Mouse (Mus musculus) kidney, postnatal 4 days (tissue): ENCODE measurements around the gene Fto.

Experiments used
- DNase-seq, 2 experiments: peaks; one replicate each; pipeline ENCODE4 v3.0.0; 2021; ENCODE audit warnings: mixed read lengths in 2 of 2

Fto gene

DNA sequence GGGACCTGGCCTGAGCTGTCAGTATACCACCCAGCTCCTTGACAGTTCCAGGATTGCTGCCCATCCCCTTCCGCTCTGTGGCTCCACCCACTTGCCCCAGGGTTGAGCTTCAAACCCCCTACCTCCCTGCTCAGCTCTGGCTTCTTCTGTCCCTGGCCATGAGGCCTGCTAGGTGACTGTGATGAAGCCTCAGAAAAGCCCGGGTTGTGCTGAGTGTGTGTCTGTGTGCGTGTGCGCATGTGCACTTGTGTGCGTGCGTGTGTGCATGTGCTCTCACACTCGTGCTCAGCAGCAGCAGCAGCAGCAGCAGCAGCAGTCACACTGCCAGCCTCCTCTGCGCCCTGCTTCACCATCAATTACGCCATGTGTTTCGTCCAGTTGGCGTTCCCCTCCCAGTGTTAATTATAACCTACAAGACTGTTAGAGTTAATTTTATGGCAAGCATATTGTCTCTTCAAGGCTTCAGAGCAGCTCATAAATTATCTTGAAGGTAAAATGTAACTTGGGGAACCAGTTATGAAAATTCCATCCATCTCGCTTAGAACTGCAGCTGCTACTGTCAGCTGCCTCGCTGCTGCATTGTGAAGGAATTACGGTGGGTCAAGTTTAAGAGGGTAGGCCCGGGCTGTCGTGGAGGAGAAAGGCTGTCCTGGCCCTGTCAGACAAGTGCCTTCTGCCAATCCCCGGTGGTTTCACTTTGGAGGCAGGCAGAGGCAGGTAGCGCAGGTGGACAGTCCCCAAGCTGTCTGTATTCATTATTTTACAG is 219.5 kb downstream of the Fto start:
- DNase-seq = no peak

DNA sequence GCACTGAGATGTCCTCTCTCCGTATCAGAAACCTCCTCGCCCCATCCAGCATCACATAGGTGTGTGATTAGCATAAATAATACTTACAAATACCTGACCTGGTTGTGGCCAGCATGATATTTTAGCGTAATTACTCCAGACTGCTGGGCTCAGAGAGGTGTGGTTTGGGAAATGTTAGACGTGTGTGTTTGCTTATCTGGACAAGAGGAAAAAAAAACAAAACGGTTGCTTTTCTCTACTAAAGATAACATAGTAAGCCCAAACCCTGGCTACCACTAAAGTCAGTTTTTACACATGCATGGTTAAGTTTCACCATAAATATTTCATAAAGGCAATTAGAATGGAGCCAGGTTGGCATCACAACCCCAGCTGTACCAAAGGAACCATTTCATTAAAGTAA is 221.4 kb downstream of the Fto start:
- DNase-seq = no peak

DNA sequence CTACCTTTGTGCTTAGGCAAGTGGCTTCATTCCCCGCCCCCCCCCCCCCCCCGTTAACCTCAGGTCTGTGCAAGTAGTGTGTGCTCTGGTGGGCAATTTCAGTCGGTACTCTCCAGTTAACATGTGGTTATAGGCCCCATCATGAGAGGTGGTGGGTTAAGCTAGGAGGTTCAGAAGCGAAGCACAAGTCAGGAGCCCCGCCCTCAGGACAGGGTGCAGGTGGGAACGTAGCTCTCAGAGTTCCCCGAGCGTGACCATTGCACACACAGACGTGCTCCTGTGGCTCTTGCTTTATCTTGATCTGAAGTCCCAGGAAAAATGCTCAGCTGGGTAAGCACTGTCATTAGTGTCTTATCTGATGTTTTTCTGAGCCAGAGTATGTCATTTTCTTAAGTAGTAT is 224.8 kb downstream of the Fto start:
- DNase-seq = no peak

DNA sequence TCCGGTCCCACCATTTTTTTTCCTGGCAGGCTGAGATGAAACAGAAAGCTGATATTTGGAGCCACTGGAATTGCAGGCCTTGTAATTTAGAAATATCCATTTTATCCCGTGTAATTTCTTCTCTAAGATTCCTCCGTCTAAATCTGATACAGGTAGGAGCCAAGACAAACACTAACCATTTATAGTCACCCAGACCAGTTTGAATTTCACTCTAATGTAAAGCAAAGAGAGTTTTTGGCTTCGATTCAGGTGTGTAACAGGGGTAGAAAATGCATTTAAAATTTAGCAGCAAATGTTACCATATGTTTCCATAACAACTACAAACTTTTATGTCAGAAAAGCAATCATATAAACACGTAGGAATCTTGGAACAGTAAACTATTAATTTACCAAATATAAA is 225.6 kb downstream of the Fto start:
- DNase-seq = no peak

DNA sequence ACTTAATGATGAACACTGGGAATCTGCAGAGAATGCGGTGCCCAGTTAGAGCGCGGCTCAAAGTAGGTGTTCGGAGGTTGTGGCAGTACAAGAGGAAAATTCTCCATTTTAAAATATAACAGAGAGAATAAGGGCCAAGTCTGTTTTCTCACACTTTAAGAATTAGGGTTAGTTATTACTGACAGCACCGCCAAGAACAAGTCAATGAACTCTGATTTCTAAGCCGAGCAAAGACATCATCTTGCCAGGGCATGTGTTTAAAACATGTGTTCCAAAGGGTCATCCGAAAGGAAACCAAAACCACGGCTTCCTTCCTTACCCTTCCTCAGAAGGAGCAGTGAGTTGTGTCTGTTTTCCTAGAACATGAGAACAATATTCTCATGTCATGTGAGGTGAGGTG is 226.3 kb downstream of the Fto start:
- no peak for DNase-seq

DNA sequence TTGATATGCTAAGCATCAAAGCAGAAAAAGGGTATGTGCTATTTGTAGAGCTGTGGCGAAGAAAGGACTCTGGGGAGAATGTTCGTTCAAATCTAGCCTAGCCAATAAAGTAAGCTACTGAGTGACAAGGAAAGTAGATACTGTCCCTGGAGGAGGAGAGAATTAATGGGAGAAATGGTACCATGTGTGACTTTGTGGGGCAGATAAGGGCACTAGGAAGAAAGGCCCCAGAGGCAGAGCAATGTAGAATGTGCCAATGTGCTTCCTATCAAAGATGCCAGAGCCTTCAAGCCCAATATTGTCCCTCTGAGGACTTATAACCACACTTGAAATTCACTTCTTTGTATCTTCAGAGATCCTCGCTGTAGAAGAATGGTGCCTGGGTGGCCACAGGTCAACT is 227.9 kb downstream of the Fto start:
- DNase-seq = no peak

DNA sequence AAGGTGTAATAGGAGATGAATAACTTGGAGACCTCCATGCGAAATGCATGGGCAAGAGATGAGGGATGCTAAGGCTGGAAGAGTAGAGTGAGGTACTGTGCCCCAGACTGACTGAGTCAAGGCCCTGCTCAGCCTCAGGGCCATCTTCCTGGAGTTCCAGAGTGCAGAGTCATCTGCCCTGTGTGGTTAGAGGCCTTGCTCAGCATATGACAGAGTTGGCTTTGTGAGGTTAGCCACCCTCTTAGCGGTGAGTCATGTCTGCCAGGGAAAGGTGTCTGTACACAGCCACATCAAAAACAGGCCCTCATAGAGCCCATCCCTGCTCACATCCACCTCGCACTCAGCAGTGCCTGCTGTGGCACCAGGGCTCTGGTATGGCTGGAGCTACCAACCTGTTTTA is 232.2 kb downstream of the Fto start:
- DNase-seq = no peak

DNA sequence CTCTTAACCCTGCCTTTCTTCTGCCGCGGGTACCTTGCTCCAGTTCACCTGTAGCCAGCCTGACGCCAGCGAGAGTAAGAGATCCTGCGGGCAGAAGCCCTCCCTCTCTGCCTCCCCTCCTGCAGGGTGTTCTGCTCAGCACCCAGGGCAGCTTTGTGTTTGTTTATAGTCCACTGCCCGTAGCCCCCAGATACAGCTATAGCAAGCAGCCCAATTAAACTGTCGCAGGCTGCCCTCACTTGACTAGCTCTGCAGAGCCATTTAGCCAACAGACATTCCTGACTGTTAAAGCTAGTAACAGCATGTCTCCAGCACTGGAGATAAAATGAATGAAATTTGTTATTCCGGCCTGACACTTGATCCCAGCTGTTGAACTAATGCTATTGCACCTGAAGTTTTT is 233.3 kb downstream of the Fto start:
- no peak for DNase-seq

DNA sequence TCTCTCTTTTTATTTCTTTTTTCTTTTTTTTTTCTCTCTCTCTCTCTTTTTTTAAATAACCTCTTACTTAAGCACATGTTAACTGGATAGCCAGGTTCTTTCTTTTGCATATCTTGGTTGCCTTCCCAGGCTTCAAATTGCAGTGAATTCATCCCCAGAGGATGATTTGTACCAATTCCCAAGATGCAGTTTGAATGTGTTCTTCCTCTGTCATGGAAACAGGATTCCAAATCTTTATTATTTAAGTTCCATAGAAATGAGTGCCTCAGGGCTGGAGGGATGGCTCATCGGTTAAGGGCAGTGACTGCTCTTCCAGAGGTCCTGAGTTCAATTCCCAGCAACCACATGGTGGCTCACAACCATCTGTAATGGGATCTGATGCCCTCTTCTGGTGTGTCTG is 236.8 kb downstream of the Fto start:
- no peak for DNase-seq

DNA sequence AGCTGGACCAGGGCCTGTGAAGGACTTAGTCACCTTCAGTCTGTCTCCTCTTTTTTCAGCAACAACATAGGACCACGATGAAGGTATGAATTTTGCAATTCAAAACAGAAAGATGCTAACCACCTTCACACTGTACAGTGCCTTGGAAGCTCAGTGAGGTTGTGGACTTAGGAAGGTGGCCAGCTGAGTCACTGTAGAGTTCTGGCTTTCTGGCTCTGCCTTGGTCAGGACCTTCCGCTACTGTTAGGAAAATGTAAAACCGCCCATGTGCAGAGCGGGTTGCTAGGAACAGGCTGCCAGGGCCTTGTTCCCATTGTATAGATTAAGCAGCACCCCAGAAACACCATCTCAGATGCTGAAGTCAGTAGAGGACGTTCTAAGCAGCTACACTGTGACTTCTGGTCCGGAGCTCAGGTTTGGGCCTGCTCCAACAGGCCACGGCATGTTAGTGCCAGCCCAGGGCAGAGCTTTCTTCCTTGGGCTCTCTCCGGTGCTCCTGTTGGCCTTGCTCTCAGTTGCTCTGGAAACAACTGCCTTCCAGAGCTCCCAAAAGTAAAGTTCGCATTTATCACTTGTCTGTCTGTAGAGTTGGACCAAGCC is 237.9 kb downstream of the Fto start:
- no peak for DNase-seq

DNA sequence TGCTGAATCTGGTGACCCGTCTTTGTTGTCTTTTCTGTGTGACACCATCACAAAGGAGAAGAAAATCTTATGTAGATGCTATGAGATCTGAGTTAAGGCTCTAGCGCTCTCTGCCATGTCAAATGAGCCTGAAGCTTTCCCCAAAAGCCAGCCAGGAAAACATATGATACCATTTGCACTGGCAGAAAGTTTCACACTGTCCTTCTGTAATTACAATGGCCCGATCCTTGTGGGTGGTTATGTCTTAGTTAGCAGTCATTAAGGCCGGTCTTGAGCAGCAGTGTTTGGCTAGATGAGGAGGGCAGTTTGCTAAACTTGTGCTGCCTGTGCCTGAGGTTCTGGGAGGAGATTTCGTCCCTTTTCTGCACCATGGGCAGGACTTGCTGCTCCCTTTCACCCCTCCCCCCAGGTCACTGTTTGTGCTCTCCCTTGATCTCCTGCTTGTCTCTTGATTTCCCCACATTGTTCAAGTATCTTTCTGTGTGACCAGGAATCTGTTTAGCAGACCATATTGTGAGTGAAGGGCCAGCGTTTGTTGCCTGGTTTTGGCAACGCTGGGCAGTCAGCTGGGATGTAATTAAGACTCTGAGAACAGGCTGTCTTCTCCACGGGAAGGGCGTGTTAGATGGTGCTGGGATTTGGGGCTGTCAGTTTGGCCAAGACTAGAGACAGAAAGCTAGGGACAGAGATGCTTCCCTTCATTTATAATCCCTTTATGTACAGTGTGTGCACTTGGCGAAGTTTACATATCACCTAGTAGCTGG is 238.6 kb downstream of the Fto start:
- no peak for DNase-seq

DNA sequence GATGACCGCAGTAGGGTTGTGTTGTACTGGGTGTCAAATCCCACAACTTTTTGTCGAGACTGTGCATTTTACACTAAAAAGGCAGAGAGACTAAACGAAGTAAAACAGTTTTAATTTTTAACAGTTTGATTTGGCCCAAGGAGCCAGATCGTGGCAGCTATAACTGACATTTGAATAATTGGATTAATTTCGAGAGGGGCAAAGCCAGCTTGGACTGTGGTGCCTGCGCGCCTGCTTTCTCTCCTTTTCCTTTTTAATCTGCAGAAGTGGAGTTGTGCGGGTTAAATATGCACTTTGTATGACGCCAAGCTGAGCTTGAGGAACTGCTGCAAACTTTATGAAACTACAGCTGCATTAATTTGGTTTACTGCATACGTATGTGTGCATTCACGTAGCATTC is 239.3 kb downstream of the Fto start:
- no peak for DNase-seq

DNA sequence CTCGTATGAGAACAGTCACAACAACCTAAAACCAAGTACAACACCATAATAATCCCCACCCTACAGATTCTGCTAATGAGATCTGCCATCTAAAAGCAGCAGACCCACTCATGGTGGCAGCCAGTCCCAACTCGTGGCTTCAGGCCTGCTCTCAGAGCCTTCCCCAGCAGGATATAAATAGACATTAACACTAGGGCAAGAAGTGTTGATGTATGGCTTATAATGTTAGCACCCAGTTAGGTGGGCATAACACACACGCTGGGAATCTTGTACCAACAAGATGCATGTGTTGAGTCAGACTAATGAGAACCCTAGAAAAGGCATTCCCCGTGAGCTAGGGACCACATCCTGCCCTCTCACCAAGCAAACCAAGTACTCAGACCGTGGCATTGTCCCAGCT is 240.1 kb downstream of the Fto start:
- DNase-seq = no peak

DNA sequence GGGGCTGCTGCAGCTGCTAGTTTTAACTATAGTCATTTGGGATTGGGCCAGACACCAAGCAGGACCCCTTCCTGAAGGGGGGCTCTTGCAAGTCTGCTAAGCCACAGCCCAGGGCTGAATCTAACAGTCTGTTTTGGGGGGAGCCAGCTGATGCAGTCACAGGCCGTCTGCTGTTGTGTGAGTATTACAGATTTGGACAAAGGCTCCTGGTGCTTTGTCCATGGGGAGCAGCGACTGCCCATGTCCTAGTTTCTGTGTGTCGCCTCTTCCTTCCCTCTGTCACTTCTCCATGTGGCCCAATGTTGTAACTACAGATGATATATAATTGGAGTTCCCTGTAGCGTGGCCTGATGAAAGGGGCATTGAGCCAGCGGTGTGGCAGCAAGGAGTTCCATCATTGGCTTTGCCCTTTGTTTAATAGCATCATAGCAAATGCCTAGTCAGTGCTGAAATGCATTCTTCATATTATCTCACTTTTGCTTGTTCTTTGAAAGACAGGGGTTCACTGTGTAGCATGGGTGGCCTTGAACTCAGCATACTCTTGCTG is 243.8 kb downstream of the Fto start:
- DNase-seq = no peak

DNA sequence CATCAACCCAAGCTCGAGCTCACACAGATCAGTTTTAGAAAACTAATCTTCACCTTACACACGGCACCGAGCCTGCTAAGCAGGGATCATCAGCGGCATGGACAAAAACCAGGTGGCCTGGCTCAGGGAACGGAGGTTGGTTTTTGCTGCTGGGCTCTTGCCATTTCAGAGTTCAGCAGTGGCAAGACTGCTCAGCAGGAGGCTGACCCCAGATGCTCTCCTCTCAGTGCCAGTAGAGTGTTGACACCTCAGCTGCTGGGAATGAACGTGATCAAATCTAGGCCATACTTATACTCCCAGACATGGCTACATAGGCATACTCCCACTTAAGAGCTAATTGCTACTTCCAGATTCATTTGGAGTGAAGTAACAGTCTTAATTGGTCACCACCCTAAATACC is 245.1 kb downstream of the Fto start:
- no peak for DNase-seq

DNA sequence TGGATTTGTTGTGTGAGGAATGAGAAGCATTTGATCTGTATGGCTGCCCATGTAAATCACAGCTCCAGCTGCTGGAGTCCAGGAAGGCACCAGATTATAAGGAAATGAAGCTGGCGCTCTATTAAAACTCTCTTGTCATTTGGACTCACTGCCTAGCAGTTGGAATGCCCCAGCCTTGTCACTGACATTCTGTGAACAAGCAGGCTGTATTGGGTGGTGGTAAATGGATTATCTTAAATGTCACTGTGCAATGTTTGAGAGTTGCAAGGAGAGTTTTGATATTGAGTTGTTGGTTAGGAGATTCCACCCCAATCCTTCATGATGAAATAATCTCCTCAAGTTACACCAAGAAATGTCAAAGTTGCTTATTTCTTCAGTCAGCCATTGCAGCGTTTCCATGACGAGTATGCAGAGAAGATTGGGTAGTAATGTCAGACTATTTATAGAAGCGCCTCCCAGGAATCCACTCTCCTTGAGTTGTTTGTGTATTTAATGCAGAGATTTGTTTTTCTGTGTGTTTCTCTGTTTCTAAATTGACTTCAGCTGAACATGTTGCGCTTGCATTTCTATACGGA is 246.8 kb downstream of the Fto start:
- DNase-seq = no peak

DNA sequence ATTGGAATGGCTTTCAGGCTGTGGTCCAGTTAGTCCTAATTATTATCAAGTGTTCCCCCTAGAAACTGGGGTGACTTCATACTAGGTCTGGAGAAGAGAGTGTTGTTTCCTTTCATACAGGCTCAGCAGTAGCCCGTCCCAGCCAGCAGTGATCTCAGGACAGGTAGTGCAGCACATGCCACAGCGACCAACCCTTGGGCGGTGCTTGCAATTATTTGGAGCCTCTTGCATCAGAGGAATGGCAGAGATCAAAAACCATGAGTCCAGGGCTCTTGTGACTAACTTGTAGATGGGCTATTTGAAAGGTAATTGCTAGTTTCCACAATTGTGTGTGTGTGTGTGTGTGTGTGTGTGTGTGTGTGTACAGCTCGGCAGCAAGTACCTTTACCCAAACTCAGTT is 247.9 kb downstream of the Fto start:
- no peak for DNase-seq

DNA sequence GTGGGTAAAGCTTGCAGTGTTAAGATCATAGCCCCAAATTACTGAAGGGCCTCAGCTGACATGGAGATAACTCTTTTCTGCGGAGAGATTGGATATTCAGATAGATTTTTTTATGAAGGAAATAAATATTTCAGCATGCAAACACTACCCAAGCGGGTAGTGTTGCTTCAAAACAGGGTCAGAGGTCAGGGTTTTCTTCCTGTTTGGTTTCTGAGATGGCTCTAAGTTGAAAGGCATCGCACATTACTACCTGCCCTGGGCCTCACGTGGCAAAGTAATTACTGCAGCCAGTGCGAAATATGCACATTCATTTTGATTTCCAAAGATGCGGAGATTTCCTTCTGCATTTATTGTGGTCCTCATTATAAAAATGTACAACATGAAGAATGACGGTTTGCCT is 249.3 kb downstream of the Fto start:
- no peak for DNase-seq

DNA sequence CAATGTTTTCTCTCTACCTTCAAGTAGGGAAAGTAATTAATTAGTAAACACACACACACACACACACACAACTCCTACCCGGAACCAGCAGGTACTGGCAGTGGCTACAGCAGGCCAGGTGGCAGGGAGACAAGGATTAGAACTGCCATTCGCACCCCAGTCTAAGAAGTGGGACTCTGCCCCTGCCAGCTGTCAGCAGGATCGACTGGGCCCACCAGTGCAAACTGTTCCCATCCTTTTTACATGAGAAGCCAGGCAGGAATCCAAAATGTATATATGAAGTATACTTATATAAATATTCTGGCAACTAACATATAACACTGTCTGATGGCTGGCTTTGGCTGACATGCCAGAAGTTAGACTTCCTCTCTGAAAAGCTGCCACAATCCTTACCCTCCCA is 250.0 kb downstream of the Fto start:
- no peak for DNase-seq

DNA sequence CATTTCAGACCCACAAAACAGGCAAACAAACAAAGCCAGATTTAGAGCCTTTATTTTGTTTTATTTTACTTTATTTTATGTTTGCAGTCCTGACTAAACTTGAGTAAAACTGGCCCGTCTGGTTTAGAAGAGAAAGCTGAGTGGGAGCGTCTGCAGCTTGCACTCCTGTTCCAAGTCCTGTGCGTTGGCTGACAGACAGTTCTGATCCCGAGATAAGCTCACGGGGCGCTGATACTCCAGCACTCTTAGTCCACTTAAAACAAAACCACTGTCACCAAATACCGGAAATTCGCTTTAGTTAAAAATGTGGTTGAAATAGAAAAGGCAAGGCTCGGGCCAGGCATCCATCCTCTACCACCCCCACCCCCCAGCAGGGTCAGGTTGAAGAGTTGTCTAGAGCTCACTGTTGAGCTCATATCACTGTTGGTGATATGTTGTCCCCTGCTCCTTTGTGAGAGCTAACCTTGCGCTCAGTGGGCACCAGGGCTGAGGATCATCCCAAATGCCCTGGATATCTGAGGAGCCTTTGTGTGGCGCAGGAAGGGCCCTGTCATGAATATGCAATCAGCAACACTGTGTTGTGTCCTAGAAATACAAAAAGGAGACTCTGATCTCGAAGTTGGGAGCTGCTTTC is 252.7 kb downstream of the Fto start:
- DNase-seq = no peak

DNA sequence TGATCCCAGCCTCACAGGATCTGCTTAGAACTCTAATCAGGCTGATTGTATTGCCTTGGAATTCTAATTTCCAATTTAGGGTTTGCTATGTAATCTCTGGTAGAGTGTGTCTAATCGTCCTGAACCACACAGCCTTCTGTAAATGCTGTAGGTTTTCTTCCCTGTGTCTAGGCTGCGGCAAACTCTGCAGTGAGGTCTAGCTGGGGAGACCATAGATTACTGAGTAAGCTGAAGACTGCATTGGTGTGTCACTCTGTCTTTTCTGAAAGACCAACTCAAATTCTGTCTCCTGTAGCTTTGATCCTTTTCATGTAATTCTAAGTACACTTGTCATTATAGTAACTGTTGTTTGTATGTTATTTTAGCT is 253.2 kb downstream of the Fto start:
- no peak for DNase-seq

DNA sequence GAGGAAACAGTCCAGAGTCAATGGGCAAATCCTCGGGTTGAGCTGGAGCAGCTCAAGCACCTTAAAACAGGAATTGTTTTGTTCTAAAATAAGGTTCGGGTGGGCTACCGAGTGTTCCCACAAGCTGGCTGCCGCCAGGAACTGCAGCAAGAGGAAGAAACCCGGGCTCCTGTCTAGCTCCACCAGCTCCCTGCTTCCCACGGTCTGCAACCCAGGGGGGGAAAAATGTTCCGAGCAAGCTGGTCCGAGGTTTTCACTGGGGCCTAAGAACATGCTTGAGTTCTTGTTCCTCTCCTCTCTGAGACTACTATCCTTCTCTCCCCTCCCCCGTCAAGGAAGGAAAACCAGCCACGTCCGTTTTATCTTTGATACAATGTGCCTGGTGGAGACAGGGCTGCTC is 256.5 kb downstream of the Fto start:
- DNase-seq = peak; percentile 19 to 32

DNA sequence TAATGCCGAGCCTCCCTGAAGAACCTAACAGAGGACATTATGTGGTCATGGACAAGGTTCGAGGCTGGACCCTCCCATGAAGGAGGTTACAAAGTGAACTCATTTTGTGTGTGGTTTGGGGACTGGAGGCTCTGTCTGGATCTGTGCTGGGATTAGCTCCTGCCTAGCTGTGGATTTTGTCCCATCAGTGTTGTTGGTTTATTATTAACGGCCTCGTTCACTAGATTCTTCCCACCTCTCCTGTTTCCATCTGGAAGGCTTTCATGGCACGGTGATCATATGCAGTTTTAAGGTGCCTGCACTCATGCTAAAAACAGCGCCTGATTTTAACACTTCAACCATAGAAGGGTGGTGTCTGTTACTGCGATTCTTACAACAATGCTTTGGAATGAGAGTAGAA is 257.5 kb downstream of the Fto start:
- DNase-seq = peak; percentile 20 to 30
